Mouse (Mus musculus) limb, embryonic 11.5 days (tissue): Measurements from ENCODE around the gene Gab2. TPM values are rescaled to one million over a fixed set of nuclear protein-coding genes. Genes with fewer than 3 reads are reported as not detected.

Source experiments
- ATAC-seq: fragments of 200-750 bp; cut with Nextera tagmentation; 2 replicates; pipeline ENCODE4 v1.8.0; 2017; ENCODE audit warnings: low read depth; ENCODE audit not compliant: insufficient number of reproducible peaks, low FRiP score, low TSS enrichment
- DNase-seq: peaks from one replicate; pipeline ENCODE4 v3.0.0-alpha.2; 2015; ENCODE audit warnings: low spot score
- H3K27ac ChIP-seq: fragments of 300-500 bp; sonication (generic); replicated peaks from 2 replicates; pipeline ENCODE4 v1.5.1; 2014; ENCODE audit warnings: low read depth, mild to moderate bottlenecking, low read length
- H3K27me3 ChIP-seq: fragments of 300-500 bp; sonication (generic); 2 replicates; pipeline ENCODE4 v1.6.1; 2014; ENCODE audit warnings: mild to moderate bottlenecking, low read length, mixed read lengths; ENCODE audit not compliant: control insufficient read depth, insufficient read depth
- H3K36me3 ChIP-seq: fragments of 300-500 bp; sonication (generic); 2 replicates; pipeline ENCODE4 v1.6.1; 2014; ENCODE audit warnings: mild to moderate bottlenecking, low read length, moderate library complexity, mixed read lengths; ENCODE audit not compliant: control insufficient read depth, insufficient read depth
- H3K4me1 ChIP-seq: fragments of 300-500 bp; sonication (generic); 2 replicates; pipeline ENCODE4 v1.6.1; 2014; ENCODE audit warnings: low read length, mixed read lengths; ENCODE audit not compliant: control insufficient read depth, insufficient read depth
- H3K4me2 ChIP-seq: fragments of 300-500 bp; sonication (generic); 2 replicates; pipeline ENCODE4 v1.6.1; 2014; ENCODE audit warnings: low read depth, mild to moderate bottlenecking, moderate library complexity; ENCODE audit not compliant: severe bottlenecking
- H3K4me3 ChIP-seq: fragments of 300-500 bp; sonication (generic); 2 replicates; pipeline ENCODE4 v1.5.1; 2014; ENCODE audit warnings: low read depth, low read length
- H3K9ac ChIP-seq: fragments of 300-500 bp; sonication (generic); 2 replicates; pipeline ENCODE4 v1.6.1; 2014; ENCODE audit warnings: mild to moderate bottlenecking, low read length
- H3K9me3 ChIP-seq: fragments of 300-500 bp; sonication (generic); 2 replicates; pipeline ENCODE4 v1.6.1; 2016; ENCODE audit warnings: low read length; ENCODE audit not compliant: control insufficient read depth
- WGBS: fragments of 180-500 bp; shearing (Covaris S2); extraction: QIAGEN DNeasy Blood & Tissue Kit; methylation state at CpG from one replicate; pipeline ENCODE4 v1.1.7; 2014; 5-methylcytosine and 5-hydroxymethylcytosine counted together
- polyA plus RNA-seq: library from polyadenylated mRNA; unstranded; fragments of >200 nt; fragmentation: Nextera tagmentation; extraction: Ambion mirVana; gene quantifications from 2 replicates; pipeline ENCODE4 v1.2.1, GENCODE M21; 2014

Gene Gab2
- polyA plus RNA-seq, 1 experiment from 2014 or later: 3.3 TPM

- Histone ChIP-seq H3K27ac (no peak overlapping the region), H3K4me2 (no peak overlapping the region), H3K36me3 (no peaks in the 10 kb centered on the region), H3K9me3 (no peaks in the 10 kb centered on the region), H3K4me3 (no peak overlapping the region), H3K27me3 (no peaks in the 10 kb centered on the region), H3K9ac (no peak overlapping the region), H3K4me1 (no peaks in the 10 kb centered on the region)
- ATAC-seq (no peak), DNase-seq (no peak)
- WGBS: 84% methylated on average over 2 of the region's 2 CpGs
Measured at GRCm38 (mm10) chr7:97187387-97188081, 106.1 kb downstream of the Gab2 start.

- Histone ChIP-seq H3K4me3 (no peak overlapping the region), H3K4me2 (no peak overlapping the region), H3K4me1 (no peaks in the 10 kb centered on the region), H3K9ac (no peak overlapping the region), H3K36me3 (no peaks in the 10 kb centered on the region), H3K27me3 (no peaks in the 10 kb centered on the region), H3K9me3 (no peaks in the 10 kb centered on the region), H3K27ac (no peak overlapping the region)
- WGBS: 16% methylated on average over 1 of the region's 1 CpGs
- DNase-seq (no peak), ATAC-seq (no peak)
Measured at GRCm38 (mm10) chr7:97189116-97189515, 107.7 kb downstream of the Gab2 start.

DNA sequence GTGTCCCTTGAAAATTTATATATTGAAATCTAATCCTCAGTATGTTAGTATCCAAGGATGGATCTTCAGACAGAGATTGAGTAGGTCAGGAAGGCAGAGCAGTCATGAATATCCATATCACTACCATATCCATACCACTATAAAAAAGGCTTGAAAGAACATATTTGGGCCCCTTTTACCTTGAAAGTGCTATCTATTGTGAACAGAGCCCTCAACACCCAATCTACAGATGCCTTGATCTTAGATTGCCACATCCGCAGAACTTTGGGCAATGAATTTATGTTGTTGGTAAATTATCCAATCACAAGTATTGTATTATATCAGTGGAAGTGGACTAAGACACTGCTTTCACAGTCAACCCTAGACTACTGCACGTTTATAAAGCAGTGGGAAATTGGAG lies 122.5 kb downstream of the Gab2 start:
- H3K27me3 ChIP-seq: no peaks in the 10 kb centered on the region
- 82% methylated on average over 2 of the region's 2 CpGs for WGBS
- no peak overlapping the region for H3K4me2 ChIP-seq
- H3K9ac ChIP-seq: no peak overlapping the region
- H3K4me1 ChIP-seq: no peaks in the 10 kb centered on the region
- H3K4me3 ChIP-seq: no peak overlapping the region
- H3K9me3 ChIP-seq: no peaks in the 10 kb centered on the region
- no peak for ATAC-seq
- no peak overlapping the region for H3K27ac ChIP-seq
- no peaks in the 10 kb centered on the region for H3K36me3 ChIP-seq
- no peak for DNase-seq

DNA sequence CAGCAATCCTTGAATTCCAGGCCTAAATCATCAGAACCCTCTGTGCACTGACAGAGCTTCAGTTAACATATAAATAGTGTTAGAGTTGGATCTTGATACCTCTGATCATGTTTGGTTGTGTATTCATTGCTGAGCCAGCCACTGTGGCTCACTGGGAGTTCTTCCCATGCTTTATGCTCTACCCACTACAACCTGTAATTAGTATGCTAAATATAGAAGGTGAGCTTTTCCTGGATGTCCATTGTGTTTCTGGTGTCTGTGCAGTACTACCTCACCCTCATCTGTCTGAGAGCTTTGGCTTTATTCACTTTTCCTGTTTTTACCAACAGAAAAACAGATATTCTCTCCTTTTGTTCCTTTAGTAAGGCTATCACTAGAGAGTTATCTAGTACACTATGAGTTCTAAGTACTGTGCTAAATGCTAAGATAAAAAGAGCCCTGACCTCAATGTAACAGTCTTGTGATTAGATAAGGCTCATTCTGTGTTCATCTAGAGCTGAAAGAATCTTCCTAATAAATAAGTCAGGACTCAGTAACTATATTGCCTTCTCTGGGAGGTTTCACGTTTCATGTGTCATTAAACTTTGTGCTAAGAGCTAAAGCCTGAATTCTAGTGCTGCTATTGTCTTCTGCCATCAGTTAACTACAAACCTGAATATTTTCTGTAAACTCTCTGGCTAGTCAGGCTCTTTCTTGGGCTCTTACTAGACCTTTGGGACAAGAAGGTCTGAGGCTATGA lies 127.6 kb downstream of the Gab2 start:
- no peak overlapping the region for H3K4me2 ChIP-seq
- no peaks in the 10 kb centered on the region for H3K36me3 ChIP-seq
- ATAC-seq (no peak), DNase-seq (no peak)
- whole genome bisulfite sequencing: 75% methylated on average over 1 of the region's 1 CpGs
- no peaks in the 10 kb centered on the region for H3K9me3 ChIP-seq
- no peak overlapping the region for H3K27ac ChIP-seq
- no peaks in the 10 kb centered on the region for H3K4me1 ChIP-seq
- no peak overlapping the region for H3K9ac ChIP-seq
- no peak overlapping the region for H3K4me3 ChIP-seq
- no peaks in the 10 kb centered on the region for H3K27me3 ChIP-seq

- ATAC-seq: no peak
Measured at GRCm38 (mm10) chr7:97210064-97210685, 128.8 kb downstream of the Gab2 start.

GRCm38 (mm10) chr7:97211117-97211516 lies 129.7 kb downstream of the Gab2 start:
- ATAC-seq: no peak
- Histone ChIP-seq H3K9me3 (no peaks in the 10 kb centered on the region), H3K36me3 (no peaks in the 10 kb centered on the region), H3K27me3 (no peaks in the 10 kb centered on the region), H3K4me1 (no peaks in the 10 kb centered on the region), H3K27ac (no peak overlapping the region), H3K9ac (no peak overlapping the region), H3K4me2 (no peak overlapping the region), H3K4me3 (no peak overlapping the region)
- 82% methylated on average over 4 of the region's 4 CpGs for WGBS
- DNase-seq: no peak

More at GRCm38 (mm10) chr7:97210064-97210685, 128.8 kb downstream of the Gab2 start:
- Histone ChIP-seq H3K4me2 (no peak overlapping the region), H3K4me3 (no peak overlapping the region), H3K4me1 (no peaks in the 10 kb centered on the region), H3K9me3 (no peaks in the 10 kb centered on the region), H3K27me3 (no peaks in the 10 kb centered on the region), H3K9ac (no peak overlapping the region), H3K27ac (no peak overlapping the region), H3K36me3 (no peaks in the 10 kb centered on the region)
- no peak for DNase-seq

DNA sequence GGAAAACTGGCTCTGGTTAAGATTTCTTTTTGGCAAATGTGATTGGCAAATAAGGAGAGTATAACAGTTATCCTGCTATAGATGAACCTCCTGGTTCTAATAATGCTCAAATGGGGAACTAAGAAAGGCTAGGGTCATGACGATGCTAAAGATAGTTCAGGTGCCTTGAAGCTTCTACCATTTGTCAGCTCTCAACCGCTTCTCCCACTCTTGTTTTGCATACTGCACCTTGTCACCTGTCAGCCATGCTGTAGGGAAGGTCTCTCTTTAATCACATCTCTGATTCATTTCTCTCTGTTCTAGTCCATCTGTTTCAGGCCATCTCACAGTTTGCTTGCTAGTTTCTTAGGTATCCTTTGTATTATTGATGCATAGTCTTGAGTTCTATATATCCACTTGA lies 142.4 kb downstream of the Gab2 start:
- Histone ChIP-seq H3K4me3 (no peak overlapping the region), H3K27ac (no peak overlapping the region), H3K36me3 (no peaks in the 10 kb centered on the region), H3K9ac (no peak overlapping the region), H3K27me3 (no peaks in the 10 kb centered on the region), H3K4me2 (no peak overlapping the region), H3K4me1 (no peaks in the 10 kb centered on the region), H3K9me3 (no peaks in the 10 kb centered on the region)
- 75% methylated on average over 2 of the region's 2 CpGs for WGBS
- ATAC-seq (no peak), DNase-seq (no peak)

DNA sequence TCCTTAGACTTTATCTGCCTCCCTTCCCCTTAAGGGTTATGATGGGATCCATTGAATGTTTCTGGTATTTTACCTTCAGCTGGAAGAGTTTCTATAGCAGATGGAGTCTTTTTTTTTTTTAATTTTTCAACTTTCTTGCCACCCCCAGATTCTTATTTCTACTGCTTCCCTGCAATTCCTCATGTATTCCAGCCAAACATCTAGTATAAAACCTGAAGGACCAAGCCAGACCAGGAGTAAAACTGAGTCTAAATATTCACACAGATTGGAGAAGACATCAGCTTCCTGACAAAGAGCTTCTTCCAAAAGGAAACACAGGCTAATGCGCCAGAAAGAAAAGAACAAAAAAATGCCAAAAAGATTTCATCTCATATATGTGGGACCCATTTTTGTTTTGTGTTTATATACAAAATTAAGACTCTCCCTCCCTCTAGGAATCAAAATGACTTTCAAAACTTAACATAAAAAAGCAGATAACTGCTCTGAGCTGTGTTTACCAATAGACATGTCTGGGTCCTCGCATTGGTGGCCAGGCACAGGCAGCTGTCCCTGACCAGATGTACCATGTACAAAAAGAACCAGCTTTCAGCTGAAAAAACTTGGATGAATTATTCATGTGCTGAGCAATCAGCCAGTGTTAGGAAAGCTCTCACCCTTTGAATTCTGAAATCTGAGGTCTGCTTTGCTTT lies 164.0 kb downstream of the Gab2 start:
- Histone ChIP-seq H3K27ac (no peak overlapping the region), H3K9ac (no peak overlapping the region), H3K4me2 (no peak overlapping the region), H3K4me3 (no peak overlapping the region), H3K36me3 (no peaks in the 10 kb centered on the region), H3K27me3 (no peaks in the 10 kb centered on the region), H3K9me3 (no peaks in the 10 kb centered on the region), H3K4me1 (no peaks in the 10 kb centered on the region)
- no peak for ATAC-seq
- no peak for DNase-seq
- WGBS: 92% methylated on average over 2 of the region's 2 CpGs
